Mouse (Mus musculus) T-cell, adult 2 months (primary cell): ENCODE measurements around the gene Mvb12b.

Source experiments
- DNase-seq: peaks from one replicate; pipeline ENCODE4 v3.0.0; 2022; ENCODE audit warnings: low spot score

Mvb12b gene

DNA sequence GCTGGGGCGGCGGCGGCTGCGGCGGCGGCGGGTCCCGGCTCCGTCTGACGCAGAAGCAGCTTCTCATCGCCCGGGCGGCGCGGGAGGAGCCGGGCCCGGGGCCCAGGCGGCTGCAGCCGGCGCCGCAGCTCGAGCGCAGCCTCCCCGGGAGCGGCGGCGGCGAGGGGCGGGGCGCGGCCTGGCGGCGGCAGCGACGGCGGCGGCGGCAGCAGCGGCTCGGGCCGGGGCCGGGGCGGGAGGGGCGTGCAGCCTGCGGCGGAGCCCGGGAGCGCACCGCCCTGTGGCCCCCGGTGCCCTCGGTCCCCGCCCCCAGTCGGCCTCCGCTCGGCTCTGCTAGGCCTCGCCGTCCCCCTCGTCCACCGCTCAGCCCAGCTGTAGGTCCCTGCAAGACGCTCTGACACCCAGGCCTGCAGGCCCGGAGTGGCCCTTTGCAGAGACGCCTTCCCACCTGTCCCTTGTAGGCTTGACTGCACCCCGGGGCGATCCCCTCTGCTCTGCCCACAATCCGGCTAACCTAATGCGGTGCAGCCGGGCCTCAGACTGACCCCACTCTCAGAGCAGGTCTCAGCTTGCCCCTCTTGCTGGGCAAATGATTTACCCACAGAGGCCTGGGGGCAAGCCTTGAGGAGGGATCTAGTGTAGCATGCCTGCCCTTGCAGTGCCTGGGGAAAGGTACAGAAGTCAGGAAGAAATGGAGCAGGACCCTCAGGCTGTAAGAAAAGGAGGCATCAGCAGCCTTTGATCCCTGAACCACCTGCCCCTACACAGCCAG, at the start of gene Mvb12b:
TSS of gene Mvb12b (minus strand) at position 619 of the 772 bp plus-strand sequence.
- DNase-seq = no peak

DNA sequence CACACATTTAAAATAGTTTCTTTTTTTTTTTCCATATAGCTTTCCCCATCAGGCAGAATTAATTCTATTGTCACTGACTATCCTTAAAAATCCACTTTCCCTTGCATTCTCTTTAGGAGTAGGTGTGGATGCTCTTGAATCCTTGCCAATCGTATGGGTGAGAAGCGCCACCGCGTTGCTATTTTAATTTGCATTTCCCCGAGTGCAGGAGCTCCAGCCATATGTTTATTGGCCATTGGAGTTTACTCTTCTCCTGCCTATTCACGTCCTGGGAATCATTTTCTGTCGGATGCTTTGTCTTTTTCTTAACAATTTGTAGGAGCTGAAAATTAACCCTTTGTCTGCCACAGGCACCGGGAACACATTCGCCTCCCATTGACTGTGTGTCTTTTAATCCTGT, 48.0 kb upstream of the Mvb12b start:
- no peak for DNase-seq

DNA sequence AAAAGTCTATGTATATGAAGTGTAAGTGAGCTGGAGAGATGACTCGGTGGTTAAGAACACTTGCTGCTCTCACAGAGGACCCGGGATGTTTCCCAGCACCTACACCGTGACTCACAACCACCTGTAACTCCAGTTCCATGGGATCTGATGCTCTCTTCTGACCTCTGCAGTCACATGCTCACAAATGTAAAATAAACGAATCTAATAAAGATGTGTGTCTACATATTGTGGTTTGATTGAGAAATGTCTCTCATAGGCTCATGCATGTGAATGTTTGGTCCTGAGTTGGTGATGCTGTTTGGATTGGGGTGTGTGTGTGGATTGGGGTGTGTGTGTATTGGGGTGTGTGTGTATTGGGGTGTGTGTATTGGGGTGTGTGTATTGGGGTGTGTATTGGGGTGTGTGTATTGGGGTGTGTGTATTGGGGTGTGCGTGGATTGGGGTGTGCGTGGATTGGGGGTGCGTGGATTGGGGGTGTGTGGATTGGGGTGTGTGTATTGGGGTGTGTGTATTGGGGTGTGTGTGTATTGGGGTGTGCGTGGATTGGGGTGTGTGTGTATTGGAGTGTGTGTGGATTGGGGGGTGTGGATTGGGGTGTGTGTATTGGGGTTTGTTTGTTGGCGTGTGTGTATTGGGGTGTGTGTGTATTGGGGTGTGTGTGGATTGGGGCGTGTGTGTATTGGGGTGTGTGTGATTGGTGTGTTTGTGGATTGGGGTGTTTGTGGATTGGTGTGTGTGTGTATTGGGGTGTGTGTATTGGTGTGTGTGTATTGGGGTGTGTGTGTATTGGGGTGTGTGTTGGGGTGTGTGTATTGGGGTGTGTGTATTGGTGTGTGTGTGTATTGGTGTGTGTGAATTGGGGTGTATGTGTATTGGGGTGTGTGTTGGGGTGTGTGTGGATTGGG, 46.1 kb upstream of the Mvb12b start:
- no peak for DNase-seq

DNA sequence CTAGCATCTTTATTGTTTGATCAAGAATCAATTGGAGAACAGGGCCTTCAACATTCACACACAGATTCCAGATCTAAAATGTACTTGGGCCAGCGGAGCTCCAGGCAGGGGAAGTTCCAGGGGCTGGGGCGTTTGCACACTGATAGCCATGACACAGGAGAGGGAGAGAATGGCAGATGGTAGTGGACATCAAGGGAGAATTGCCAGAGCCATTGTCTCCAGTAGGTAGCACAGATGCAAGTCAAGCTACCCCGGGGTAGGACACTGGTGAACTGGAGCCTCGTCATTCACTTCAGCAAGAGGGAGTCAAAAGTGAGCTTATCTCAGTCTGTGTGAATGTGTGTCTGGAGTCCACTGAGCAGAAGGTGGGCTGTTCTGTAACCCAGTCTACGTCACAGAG, 43.4 kb upstream of the Mvb12b start:
- no peak for DNase-seq

DNA sequence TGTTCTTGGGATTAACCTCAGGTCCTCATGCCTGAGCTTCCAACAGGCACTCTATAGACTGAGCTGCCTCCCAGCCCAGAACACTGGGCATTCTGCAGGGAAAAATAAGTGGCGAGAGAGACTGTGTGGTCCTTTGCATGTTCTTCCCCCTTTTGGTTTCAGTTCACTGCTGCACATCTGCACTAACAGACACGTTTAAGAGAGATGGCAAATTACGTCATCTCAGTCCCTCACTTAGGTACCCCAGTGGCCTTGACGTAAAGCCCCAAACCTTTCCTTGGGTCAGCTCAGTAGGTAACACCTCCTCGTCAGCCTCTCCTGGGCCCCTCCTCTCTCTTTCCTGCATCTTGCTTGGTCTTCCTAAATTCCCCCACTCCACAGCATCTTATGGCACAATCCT, 37.5 kb upstream of the Mvb12b start:
- no peak for DNase-seq

DNA sequence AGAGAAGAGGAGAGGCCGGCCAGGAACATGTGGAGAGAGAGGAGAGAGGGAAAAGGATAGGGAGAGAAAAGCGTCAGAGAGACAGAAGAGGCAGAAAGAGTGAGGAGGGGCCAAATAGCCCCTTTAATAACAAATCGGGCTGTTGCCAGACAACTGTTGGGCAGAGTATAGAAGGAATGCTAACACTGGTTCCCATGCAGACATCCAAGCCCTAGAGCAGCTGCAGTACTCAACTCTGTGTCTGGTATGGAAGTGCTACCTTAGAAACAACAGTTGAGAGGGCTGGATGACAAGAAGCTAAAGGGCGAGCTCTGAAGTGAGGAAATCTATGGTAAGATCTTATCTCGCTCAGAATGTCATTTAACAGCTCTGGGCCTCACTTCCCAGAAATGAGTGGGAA, 35.7 kb upstream of the Mvb12b start:
- DNase-seq = no peak

DNA sequence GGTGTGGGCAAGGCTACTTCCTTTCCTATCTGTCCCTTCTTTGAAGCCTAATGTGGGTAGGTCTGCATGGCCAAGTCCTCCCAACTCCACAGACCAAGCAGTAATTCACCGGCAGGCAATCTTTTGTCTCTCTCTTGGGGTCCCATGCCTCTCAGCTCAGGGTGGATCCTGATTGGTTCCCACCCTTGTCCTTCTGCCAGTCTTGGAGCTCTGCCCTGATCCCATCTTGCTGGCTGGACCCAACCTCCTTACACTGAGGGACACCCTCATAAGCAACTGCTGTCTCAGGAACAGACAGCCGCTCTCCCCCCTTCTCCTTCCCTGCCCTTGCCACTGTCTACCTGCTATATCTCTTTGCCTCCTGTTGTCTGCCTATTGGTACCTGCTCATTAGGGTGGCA, 34.7 kb upstream of the Mvb12b start:
- DNase-seq = no peak

DNA sequence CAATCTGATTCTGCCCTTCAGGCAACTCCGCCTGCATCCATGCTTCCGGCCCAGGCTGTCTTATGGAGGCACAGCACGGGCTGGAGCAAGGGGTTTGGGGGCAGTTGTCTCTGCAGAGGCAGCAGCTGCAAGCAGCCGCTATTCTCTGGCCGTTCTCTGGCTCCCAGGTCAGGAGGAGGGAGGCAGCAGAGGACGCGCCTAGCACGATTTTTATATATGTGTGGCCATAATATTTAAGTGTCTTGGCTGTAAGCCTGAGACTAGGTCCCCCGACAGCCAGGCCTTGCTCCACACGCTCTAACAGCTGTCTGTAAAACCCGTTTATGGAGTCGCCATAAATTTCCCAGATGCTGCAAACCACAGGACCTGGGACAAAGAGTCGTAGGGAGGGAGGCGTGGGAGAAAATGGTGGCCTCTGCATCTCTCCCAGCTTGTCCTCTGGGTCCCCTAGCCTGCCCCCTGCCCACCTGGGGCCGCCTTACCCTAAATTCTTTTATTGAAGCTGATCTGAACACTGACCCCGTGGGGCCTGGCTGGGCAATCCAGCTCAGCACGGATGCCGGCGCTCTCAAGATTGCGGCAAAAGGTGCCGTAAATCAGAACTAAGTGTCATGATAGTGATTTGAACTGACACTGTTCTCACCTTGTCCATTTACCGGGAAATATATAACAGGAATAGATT, 32.3 kb upstream of the Mvb12b start:
- no peak for DNase-seq

DNA sequence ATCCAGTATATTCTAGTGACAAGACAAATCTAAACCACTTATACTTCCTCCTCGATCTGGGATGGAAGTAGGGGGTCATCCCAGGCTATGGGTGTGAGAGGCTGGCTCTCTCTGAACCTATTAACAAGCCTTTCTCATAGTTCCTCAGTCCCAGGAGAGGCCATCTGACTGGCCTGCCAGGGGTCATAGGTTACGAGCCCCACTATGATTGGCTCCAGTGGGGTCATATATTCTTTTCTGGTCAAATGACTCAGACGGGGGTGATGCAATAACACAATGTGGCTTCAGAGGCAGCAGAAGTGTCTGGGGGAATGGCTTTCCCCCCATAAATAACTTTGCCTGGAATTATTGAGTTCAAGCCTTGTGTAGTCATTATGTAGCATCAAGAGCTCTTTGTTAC, 31.1 kb upstream of the Mvb12b start:
- no peak for DNase-seq

DNA sequence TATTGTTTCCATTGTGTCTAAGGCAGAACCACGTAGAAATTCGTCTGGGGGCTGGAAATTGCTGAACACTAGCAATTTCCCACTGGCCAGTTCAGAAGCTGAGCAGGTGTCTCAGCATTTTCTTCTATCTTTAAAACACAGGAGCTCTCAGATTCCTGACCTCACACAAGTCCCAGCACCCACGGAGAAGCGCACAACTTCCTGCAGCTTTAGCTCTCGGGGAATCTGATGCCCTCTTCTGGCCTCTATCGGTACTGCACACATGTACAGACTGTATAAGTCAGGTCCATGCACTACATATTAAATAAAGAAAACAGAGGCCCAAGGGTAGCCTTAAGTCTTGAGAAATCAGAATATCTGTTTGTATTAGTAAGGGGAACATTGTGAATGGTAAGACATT, 30.6 kb upstream of the Mvb12b start:
- DNase-seq = peak; percentile 69

DNA sequence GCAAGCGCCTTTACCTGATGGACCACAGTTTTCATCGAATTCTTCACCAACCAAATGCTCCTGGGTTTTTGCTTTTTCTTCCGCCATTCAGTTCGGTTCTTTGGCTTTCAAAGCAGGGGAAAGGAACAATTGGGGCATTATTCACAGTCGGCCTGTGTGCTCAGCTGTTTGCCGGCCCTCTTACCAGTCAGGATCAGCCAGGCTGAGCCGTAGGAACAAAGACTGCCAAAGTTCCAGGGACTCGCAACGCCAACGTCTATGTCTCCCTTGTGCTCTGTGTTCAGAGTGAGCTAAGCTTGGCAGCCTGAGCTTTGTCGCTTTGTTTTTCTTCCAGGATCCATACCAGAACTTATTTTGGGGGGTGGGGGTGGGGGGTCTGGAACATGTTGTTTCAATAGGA, 28.9 kb upstream of the Mvb12b start:
- no peak for DNase-seq

DNA sequence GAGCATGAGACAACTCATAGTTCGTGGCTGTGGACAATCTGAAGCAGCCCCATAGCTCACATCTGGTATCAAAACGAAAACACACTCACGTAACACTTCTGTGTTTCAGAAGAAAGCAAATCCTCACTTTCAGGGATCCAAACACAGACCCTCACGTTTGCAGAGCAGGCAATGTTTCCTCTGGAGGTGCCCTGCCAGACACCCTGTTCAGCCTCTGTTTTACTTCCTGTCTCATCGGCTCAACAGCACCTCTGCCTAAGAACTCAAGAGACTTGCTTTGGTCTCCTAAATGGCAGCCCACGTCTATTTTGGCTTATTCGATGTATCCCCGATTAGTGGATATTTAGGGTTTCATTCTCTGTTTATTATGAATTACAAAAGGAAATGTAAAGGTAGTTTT, 27.3 kb upstream of the Mvb12b start:
- peak; percentile 7 for DNase-seq

DNA sequence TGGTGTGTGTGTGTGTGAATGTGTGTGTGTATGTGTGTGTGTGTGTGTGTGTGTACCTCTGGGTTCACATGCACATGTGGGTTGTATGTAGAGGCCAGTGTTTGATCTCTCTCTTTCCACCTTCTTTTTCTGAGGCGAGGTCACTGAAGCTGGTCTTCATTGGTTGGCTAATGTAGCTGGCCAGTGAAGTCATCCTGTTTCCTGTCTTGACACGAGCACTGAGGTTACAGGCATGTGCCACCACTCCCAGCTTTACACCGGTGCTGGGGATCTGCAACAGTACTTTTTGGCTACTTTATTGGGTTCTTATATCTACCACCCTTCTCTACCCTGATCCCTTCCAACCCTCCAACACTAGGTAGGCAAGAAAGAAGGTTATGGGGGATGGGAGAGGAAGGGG, 26.6 kb upstream of the Mvb12b start:
- no peak for DNase-seq

DNA sequence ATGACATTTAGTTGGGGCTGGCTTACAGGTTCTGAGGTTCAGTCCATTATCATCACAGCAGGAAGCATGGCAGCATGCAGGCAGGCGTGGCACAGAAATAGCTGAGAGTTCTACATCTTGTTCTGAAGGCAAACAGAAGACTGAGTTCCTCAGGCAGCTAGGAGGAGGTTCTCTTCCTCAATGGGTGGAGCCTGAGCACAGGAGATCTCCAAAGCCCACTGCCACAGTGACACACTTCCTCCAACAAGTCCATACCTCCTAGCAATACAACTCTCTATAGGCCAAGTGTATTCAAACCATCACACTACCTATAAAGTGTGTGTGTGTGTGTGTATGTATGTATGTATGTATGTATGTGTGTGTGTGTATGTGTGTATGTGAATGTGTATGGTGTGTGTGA, 25.9 kb upstream of the Mvb12b start:
- peak; percentile 32 for DNase-seq

DNA sequence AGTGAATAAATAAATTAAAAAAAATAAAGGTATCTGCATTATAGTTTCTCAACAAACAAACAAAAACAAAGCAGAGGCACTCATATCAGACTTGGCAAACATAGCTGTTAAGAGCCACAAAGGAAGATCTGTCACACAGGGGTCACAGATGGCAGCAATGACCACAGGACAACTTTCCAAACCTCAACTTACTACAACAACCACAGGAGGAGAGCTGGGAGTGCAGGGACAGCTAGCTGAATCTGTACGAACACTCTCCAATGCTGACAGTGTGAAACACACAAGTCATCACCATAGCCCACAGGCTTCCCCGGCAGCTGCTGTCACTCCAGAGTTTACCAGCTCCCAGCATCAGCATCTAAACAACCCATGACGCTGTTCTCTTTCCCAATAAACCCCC, 25.0 kb upstream of the Mvb12b start:
- DNase-seq = no peak

DNA sequence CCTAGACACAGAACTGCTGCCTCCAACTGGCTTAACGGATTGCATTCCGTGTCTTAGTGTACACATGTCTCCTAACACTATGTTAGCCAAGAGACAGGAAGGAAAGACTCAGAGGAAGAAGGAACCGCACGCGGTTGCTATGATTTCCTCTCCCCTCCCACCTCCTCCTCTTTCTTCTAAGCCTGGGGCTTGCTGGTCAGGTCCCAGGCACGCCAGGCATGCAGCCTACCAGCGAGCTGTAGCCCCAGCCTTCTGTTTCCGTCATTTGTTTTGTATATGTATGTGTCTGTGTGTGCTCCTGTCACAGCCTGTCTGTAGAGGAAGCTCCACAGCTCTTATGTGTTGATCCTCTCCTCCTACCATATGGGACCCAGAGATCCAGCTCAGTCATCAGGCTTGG, 20.6 kb upstream of the Mvb12b start:
- peak; percentile 93 for DNase-seq

DNA sequence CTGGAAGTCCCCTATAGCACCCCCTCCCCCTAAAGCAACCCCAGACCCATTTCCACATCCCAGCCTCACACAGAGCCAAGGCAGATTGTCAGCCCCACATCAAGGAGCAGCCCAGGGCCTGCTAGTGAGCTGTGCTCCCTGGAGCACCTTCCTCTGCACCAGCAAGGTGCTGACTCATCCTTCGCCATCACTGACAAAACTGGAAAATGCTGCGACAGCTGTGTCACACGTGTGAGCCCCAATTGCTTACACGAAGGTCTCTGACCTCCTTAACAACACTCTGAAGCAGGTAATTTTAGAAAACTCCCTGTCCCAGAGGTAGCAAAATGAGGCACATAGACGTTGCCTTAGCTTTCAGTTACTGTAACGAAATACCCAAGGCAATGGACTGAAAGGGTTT, 19.4 kb upstream of the Mvb12b start:
- no peak for DNase-seq

DNA sequence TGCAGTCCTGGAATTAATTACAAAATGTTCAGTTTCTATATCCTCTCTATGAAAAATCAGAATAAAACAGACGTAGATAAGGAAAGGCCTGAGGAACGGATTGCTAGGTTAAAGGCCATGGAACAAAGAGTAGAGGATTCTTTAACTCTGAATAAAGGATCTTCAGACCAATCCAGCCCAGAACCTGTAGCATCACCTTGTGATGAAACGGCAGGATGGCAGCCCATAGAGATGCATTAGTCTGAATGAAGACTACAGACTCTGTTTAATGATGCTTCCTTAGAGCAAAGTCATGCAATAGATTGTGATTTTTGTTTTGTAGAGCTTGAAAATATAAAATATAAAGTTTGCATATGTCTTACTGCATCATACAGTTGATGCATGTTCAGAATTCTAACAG, 8.1 kb upstream of the Mvb12b start:
- DNase-seq = no peak

DNA sequence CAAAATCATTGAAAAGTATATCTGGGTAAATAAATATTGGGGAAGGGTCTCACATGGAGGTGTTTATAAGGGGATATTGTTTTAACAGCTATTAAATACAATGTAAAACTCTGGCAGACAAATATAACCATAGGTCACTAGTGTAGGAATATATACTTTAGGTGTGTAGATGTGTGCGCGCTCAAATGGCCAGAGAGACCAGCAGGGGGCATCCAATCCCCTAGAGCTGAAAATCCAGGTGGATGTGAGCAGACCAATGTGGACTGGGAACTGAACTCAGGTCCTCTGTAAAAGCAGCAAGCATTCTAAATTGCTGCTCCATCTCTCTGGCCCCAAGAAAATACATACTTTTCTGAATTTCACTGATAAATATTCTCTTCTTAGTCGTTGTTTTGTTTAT, 5.4 kb upstream of the Mvb12b start:
- no peak for DNase-seq

DNA sequence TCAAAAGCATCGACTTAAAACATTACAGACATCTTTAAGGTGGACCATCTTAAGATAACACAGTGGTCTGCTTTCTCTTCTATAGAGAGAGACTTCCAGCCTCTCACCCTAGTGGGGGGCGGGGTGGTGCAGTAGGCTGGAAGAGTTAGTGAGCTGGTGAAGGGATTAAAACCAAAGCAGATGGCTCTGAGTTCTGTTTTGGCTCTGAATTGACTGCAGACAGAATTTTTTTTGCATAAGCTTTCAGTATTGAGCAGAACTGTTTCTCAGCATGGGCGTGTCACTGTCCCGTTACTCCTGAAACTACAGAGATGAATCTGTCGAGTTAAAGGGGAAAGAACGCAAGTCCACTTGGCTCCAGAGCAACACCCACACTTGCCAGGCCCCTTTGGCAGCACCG, 4.6 kb upstream of the Mvb12b start:
- no peak for DNase-seq

DNA sequence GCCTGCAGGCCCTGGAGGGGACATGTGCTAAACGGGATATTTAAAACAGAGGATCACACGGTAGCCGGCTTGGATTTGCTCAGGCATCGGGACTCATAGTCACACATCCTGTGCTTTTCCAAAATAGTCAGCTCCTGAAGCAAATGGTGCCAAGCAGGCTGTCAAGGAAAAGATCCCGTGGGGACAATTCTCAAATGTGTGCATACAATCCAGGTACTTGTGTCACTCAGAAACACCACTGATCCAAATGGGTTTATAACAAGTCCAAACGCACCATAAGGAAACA, 297 bp upstream of the Mvb12b start:
- no peak for DNase-seq

DNA sequence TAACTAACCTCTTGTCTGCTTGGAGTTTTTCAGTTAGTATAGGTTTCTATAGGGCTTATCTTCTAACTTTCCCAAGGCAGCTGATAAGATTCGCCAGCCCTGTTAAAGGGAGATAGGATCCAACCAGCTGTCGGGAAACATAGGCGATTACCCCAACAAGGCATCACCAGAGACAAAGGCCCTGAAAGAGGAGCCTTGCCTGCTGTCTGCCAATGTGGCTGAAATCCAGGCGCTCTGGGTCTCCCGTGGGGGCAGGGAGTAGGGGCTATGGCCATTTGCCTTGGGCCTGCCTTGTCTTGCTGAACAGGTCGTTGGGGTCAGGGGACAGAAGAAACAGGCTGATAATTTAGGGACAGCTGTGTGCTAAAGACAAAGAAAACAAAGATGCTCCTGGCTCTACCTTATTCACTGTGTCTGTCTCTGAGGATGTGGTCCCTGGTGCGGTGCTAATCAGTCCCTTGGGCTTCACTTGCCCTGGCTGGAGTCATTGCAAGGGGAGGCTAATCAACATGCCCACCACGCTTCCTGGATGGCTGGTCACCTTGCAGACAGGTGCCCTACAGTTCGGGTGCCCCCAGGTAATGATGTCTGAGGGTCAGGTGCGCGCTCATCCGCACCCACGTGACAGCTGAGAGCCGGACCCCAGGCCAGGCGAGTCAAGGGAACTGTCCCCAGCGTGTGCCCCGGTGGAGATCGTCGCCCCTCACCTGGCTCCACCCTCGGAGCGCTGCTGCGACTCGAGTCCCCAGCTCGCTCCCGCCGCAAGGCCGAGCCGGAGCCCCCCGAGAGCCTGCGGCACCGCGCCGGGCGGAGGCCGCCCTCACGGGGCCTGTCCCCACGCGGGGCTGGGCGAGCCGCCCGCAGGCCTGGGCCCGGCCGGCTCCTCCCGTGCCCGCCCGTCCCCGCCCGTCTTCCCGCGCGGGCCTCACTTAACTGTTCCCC, 1.1 kb downstream of the Mvb12b start:
- DNase-seq = peak; percentile 44
